Mouse (Mus musculus) neural tube, embryonic 11.5 days (tissue): Measurements from ENCODE around the gene Cers6. TPM values are rescaled to one million over a fixed set of nuclear protein-coding genes. Genes with fewer than 3 reads are reported as not detected.

Experiments used
- ATAC-seq: fragments of 200-750 bp; cut with Nextera tagmentation; 2 replicates; pipeline ENCODE4 v1.8.0; 2017; ENCODE audit warnings: moderate number of reproducible peaks, mild to moderate bottlenecking, moderate TSS enrichment, moderate library complexity; ENCODE audit not compliant: insufficient read depth, low FRiP score, low TSS enrichment
- DNase-seq: peaks from one replicate; pipeline ENCODE4 v3.0.0-alpha.2; 2015; ENCODE audit warnings: low spot score
- H3K27ac ChIP-seq: fragments of 300-500 bp; sonication (generic); 2 replicates; pipeline ENCODE4 v1.5.1; 2014; ENCODE audit warnings: low read depth, mild to moderate bottlenecking, low read length
- H3K27me3 ChIP-seq: fragments of 300-500 bp; sonication (generic); 2 replicates; pipeline ENCODE4 v1.6.1; 2014; ENCODE audit warnings: mild to moderate bottlenecking, low read length, mixed read lengths; ENCODE audit not compliant: control insufficient read depth, insufficient read depth
- H3K36me3 ChIP-seq: fragments of 300-500 bp; sonication (generic); 2 replicates; pipeline ENCODE4 v1.6.1; 2014; ENCODE audit warnings: mild to moderate bottlenecking, low read length, moderate library complexity, mixed read lengths; ENCODE audit not compliant: control insufficient read depth, insufficient read depth
- H3K4me1 ChIP-seq: fragments of 300-500 bp; sonication (generic); 2 replicates; pipeline ENCODE4 v1.6.1; 2014; ENCODE audit warnings: low read length, mixed read lengths; ENCODE audit not compliant: control insufficient read depth, insufficient read depth
- H3K4me2 ChIP-seq: fragments of 300-500 bp; sonication (generic); 2 replicates; pipeline ENCODE4 v1.6.1; 2014; ENCODE audit warnings: low read depth, mild to moderate bottlenecking, moderate library complexity
- H3K4me3 ChIP-seq: fragments of 300-500 bp; sonication (generic); 2 replicates; pipeline ENCODE4 v1.5.1; 2014; ENCODE audit warnings: low read depth, low read length
- H3K9ac ChIP-seq: fragments of 300-500 bp; sonication (generic); 2 replicates; pipeline ENCODE4 v1.6.1; 2014; ENCODE audit warnings: mild to moderate bottlenecking, low read length
- H3K9me3 ChIP-seq: fragments of 300-500 bp; sonication (generic); 2 replicates; pipeline ENCODE4 v1.6.1; 2016; ENCODE audit warnings: low read length; ENCODE audit not compliant: control insufficient read depth
- WGBS: fragments of 180-500 bp; shearing (Covaris S2); extraction: QIAGEN DNeasy Blood & Tissue Kit; methylation state at CpG from one replicate; pipeline ENCODE4 v1.1.7; 2014; 5-methylcytosine and 5-hydroxymethylcytosine counted together
- polyA plus RNA-seq: library from polyadenylated mRNA; unstranded; fragments of >200 nt; fragmentation: Nextera tagmentation; extraction: Ambion mirVana; gene quantifications from 2 replicates; pipeline ENCODE4 v1.2.1, GENCODE M21; 2014

The Cers6 gene
- polyA plus RNA-seq, 1 experiment from 2014 or later: 64.9 TPM

DNA sequence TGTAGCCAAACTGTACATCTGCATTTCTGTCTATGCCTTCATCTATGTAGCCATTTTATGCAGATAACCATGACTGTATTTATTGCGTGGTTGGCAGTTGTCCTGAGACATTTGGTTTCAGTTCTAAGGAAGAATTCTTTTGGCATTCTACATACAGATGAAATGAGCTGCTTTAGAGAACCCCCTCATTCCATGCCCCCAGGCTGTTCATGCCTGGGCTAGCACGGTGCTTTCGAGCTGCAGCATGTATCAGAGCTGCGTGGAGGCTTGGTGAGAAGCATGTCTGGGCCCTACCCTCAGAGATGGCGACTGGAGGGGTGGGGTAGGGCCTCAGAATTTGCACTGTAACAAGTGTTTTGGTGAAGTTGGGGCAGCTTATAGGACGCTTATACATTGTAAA is 64.3 kb downstream of the Cers6 start:
- DNase-seq: no peak
- H3K9me3 ChIP-seq: no peaks in the 10 kb centered on the region
- no peaks in the 10 kb centered on the region for H3K27me3 ChIP-seq
- H3K36me3 ChIP-seq: no peaks in the 10 kb centered on the region
- H3K4me1 ChIP-seq: no peaks in the 10 kb centered on the region
- H3K27ac ChIP-seq: no peak overlapping the region
- H3K4me3 ChIP-seq: no peak overlapping the region
- no peak overlapping the region for H3K4me2 ChIP-seq
- no peak overlapping the region for H3K9ac ChIP-seq
- ATAC-seq: no peak
- 90% methylated on average over 6 of the region's 6 CpGs for WGBS

DNA sequence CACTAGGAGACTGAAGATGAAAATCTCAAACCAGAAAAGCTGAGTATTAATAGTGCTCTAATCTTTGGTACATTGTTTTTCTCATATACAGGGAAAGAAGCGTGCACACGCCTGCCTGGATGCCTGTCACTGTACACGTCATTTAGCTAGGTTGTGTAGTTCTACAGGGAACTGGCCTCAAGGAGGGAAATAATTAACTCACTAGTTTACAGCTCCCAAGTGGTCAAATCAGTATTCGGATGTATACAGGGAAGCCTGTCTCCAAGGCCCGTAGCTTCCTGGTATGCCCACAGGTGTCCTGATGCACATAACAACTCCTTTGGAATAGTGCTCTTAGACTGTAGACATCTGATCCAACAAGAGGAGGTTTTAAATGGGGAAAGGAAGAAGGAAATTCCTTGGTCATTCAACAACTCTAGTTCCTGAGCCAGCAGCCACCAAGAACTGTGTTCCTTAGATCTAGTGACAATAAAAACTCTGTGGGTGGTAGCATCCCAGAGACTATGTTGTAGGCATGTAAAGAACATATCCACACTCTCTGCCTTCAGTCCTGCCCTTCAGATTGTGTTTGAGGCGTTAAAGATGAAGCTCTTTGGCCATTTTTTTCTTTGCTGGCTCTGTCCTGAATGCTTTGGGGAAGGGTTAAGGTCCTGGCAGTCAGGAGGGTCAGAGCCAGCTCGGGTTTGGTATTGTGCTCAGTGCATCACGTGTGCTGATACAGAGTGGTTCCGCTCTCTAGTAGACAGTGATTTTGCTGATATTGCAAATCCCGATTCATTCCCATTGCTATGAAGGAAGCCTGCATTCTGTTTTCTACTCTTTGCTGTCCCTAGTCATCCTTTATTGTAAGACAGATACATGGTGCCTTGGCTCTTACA is 65.9 kb downstream of the Cers6 start:
- no peak overlapping the region for H3K4me2 ChIP-seq
- no peaks in the 10 kb centered on the region for H3K36me3 ChIP-seq
- WGBS: 81% methylated on average over 10 of the region's 10 CpGs
- no peak overlapping the region for H3K9ac ChIP-seq
- H3K27ac ChIP-seq: no peak overlapping the region
- H3K4me1 ChIP-seq: no peaks in the 10 kb centered on the region
- DNase-seq (no peak), ATAC-seq (no peak)
- H3K27me3 ChIP-seq: no peaks in the 10 kb centered on the region
- no peak overlapping the region for H3K4me3 ChIP-seq
- H3K9me3 ChIP-seq: no peaks in the 10 kb centered on the region

DNA sequence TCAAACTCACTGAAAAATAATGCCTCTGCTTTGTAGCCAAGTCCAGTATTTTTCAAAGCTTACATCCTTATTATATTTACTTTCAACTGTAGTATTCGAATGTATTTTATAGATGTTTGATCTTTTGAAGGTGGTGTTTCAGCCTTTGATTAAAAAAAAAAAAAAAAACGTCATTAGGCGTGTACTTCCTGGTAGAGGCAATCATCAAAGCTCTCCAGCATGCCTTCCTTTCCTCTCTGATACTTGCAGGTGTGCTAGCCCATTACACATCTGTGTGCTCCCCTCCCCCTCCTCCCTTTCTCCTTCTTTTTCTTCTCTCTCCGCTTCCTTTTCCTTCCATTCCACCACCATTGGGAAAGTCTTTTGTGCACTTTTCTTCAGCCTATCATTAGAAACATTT is 71.0 kb downstream of the Cers6 start:
- Histone ChIP-seq H3K4me2 (no peak overlapping the region), H3K27me3 (no peaks in the 10 kb centered on the region), H3K4me3 (no peak overlapping the region), H3K36me3 (no peaks in the 10 kb centered on the region), H3K4me1 (no peaks in the 10 kb centered on the region), H3K9ac (no peak overlapping the region), H3K27ac (no peak overlapping the region), H3K9me3 (no peaks in the 10 kb centered on the region)
- no peak for ATAC-seq
- DNase-seq: no peak
- 74% methylated on average over 4 of the region's 4 CpGs for WGBS

DNA sequence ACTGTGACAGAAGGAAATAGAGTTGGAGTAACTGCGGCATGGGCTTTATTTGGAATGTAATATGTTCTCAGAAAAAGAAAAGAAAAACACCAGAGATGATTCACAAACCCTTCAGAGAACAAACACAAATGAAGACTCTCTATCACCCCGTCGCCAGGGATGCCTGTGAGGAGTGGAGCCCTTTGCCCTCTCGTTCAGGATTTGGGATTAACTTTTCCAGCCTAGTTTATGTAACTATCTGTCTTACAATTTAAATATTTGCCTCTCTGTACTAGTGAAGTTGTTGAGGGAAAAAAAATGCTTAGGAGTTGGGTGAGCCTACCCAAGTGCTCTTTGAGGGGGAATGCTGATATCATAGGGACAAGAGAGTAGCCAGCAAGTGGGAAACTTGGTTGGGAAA is 71.4 kb downstream of the Cers6 start:
- Histone ChIP-seq H3K27ac (no peak overlapping the region), H3K4me2 (no peak overlapping the region), H3K36me3 (no peaks in the 10 kb centered on the region), H3K4me3 (no peak overlapping the region), H3K9ac (no peak overlapping the region), H3K9me3 (no peaks in the 10 kb centered on the region), H3K27me3 (no peaks in the 10 kb centered on the region), H3K4me1 (no peaks in the 10 kb centered on the region)
- 79% methylated on average over 4 of the region's 4 CpGs for WGBS
- no peak for ATAC-seq
- DNase-seq: no peak

DNA sequence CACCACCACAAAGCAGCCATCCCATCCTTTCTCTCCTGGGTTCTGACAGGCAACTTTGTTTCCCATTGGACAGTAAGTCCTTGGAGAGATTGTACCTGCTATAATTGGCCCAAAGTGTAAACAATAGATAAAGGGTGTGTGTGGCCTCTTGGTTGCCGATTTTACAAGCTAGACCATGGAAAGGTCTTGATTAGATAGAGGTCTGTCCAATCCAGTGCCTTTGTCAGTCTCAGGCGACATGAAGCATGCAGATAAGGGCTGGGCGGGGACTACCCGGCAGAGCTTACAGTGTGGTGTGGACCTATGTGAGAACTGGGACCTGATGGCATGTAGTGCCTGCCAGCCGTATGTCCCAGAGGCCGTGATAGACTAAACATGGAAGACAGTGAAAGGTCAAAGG is 73.4 kb downstream of the Cers6 start:
- H3K9me3 ChIP-seq: no peaks in the 10 kb centered on the region
- ATAC-seq (no peak), DNase-seq (no peak)
- H3K4me2 ChIP-seq: no peak overlapping the region
- no peaks in the 10 kb centered on the region for H3K27me3 ChIP-seq
- 90% methylated on average over 6 of the region's 6 CpGs for WGBS
- no peaks in the 10 kb centered on the region for H3K4me1 ChIP-seq
- no peak overlapping the region for H3K27ac ChIP-seq
- H3K9ac ChIP-seq: no peak overlapping the region
- H3K4me3 ChIP-seq: no peak overlapping the region
- H3K36me3 ChIP-seq: no peaks in the 10 kb centered on the region

DNA sequence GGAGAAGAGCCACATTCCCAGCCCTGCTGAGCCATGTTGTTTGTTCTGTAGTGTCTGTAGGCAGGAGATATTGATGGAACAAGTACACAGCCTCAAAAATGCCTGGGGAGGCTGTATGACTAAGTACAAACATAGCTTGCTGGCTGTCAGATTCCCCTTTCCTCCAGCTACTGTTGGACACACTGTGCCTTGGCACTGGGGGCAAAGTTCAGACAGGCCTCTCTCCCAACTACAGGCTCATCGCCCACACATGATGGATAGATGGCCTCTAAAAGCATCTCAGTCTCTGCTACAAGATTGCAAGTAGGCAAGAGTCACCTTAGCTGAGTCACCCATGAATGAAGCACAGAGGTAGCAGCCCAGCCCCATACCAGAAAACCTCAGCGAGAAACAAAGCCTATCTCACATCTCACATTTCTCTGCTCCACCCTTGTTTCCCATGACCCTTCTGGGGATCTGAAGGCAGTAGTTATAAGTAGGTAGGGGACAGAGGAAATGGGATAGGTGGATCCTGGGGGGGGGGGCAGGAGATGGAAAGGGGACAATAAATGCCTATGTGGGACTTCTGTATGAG is 74.6 kb downstream of the Cers6 start:
- H3K36me3 ChIP-seq: no peaks in the 10 kb centered on the region
- no peak for DNase-seq
- whole genome bisulfite sequencing: 90% methylated on average over 2 of the region's 2 CpGs
- H3K27me3 ChIP-seq: no peaks in the 10 kb centered on the region
- no peak overlapping the region for H3K9ac ChIP-seq
- no peak overlapping the region for H3K4me3 ChIP-seq
- H3K4me2 ChIP-seq: no peak overlapping the region
- ATAC-seq: no peak
- H3K4me1 ChIP-seq: no peaks in the 10 kb centered on the region
- H3K9me3 ChIP-seq: no peaks in the 10 kb centered on the region
- H3K27ac ChIP-seq: no peak overlapping the region

DNA sequence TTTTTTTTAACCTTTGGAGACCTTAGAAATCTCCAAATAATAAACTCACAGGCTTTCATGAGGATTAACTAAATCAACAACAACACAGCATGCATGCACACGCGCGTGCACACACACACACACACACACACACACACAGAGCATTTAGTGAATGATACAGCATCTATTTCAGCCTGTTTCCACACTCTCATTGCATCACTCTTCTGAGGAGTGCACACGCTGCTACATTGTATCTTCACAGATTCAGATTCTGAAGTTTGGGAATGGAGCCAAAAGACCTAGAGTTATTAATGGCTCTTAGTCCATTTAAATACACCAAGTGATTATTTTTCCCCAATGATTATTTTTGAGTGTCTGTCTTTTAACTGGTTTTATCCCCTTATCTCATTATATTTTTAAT is 75.5 kb downstream of the Cers6 start:
- DNase-seq (no peak), ATAC-seq (no peak)
- no peaks in the 10 kb centered on the region for H3K9me3 ChIP-seq
- no peaks in the 10 kb centered on the region for H3K27me3 ChIP-seq
- WGBS: 96% methylated on average over 4 of the region's 4 CpGs
- no peak overlapping the region for H3K4me3 ChIP-seq
- H3K4me2 ChIP-seq: no peak overlapping the region
- no peak overlapping the region for H3K27ac ChIP-seq
- no peaks in the 10 kb centered on the region for H3K36me3 ChIP-seq
- H3K9ac ChIP-seq: no peak overlapping the region
- H3K4me1 ChIP-seq: no peaks in the 10 kb centered on the region

DNA sequence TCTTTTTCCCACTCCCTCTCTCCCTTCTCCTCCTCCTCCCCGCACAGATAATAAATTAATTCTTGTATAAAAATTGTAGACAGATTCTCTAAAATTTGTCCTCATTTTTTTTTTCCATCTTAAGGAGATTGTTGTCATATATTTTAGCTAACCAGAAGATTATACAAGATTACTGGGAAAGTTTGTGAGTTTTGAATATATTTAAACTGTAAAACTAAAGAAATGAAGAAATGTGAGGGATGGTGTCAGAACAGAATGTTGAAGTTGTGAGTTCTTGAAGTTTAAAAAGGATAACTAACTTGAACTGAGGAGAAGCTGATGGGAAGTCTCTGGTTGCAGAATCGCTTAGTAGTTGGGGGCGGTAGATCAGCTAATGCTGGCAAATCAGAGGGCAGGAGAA is 76.6 kb downstream of the Cers6 start:
- H3K4me3 ChIP-seq: no peak overlapping the region
- H3K27ac ChIP-seq: no peak overlapping the region
- no peak overlapping the region for H3K4me2 ChIP-seq
- H3K4me1 ChIP-seq: no peaks in the 10 kb centered on the region
- DNase-seq (no peak), ATAC-seq (no peak)
- WGBS: 97% methylated on average over 3 of the region's 3 CpGs
- no peaks in the 10 kb centered on the region for H3K36me3 ChIP-seq
- H3K9me3 ChIP-seq: no peaks in the 10 kb centered on the region
- H3K9ac ChIP-seq: no peak overlapping the region
- H3K27me3 ChIP-seq: no peaks in the 10 kb centered on the region

DNA sequence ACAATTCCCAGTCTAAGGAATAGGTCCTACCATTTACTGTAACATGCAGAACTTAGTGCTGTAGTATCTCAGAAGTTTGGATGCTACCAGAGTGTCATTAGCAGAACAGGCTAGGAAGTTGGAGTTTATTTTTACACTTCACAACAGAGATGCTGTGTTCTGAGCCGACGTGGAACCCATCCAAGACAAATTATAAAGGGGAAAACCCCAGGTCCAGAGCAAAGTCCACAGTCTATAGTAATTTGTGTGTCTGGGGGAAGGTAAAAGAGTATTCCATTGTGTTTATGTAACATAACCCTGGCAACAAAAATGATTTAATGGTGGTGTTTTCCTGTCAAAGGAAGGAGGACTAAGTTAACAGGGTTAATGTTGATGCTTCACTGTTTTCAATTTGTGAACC is 83.7 kb downstream of the Cers6 start:
- DNase-seq (no peak), ATAC-seq (no peak)
- no peak overlapping the region for H3K27ac ChIP-seq
- H3K4me1 ChIP-seq: no peaks in the 10 kb centered on the region
- H3K36me3 ChIP-seq: no peaks in the 10 kb centered on the region
- H3K4me2 ChIP-seq: no peak overlapping the region
- H3K9me3 ChIP-seq: no peaks in the 10 kb centered on the region
- H3K27me3 ChIP-seq: no peaks in the 10 kb centered on the region
- no peak overlapping the region for H3K4me3 ChIP-seq
- H3K9ac ChIP-seq: no peak overlapping the region
- WGBS: 82% methylated on average over 2 of the region's 2 CpGs
